Mouse (Mus musculus) liver, embryonic 15.5 days (tissue): ENCODE data around the gene Agpat1. TPM values are rescaled to one million over a fixed set of nuclear protein-coding genes. Genes with fewer than 3 reads are reported as not detected.

Source experiments
- ATAC-seq: fragments of 200-750 bp; cut with Nextera tagmentation; 2 replicates; pipeline ENCODE4 v1.8.0; 2017; ENCODE audit warnings: moderate number of reproducible peaks, mild to moderate bottlenecking, moderate library complexity; ENCODE audit not compliant: insufficient read depth
- H3K27ac ChIP-seq: fragments of 300-500 bp; sonication (generic); replicated peaks from 2 replicates; pipeline ENCODE4 v1.5.1; 2015; ENCODE audit warnings: mild to moderate bottlenecking, inconsistent platforms
- H3K27me3 ChIP-seq: fragments of 300-500 bp; sonication (generic); 2 replicates; pipeline ENCODE4 v1.6.1; 2015; ENCODE audit warnings: mild to moderate bottlenecking, inconsistent platforms
- H3K36me3 ChIP-seq: fragments of 300-500 bp; sonication (generic); replicated peaks from 2 replicates; pipeline ENCODE4 v1.6.1; 2015; ENCODE audit warnings: moderate library complexity, mild to moderate bottlenecking, inconsistent platforms
- H3K4me1 ChIP-seq: fragments of 300-500 bp; sonication (generic); replicated peaks from 2 replicates; pipeline ENCODE4 v1.6.1; 2015; ENCODE audit warnings: inconsistent platforms
- H3K4me2 ChIP-seq: fragments of 300-500 bp; sonication (generic); 2 replicates; pipeline ENCODE4 v1.6.1; 2015; ENCODE audit warnings: moderate library complexity, mild to moderate bottlenecking, inconsistent platforms
- H3K4me3 ChIP-seq: fragments of 300-500 bp; sonication (generic); replicated peaks from 2 replicates; pipeline ENCODE4 v1.5.1; 2015; ENCODE audit warnings: mild to moderate bottlenecking, inconsistent platforms
- H3K9ac ChIP-seq: fragments of 300-500 bp; sonication (generic); 2 replicates; pipeline ENCODE4 v1.6.1; 2015; ENCODE audit warnings: moderate library complexity, mild to moderate bottlenecking, inconsistent platforms
- H3K9me3 ChIP-seq: fragments of 300-500 bp; sonication (generic); replicated peaks from 2 replicates; pipeline ENCODE4 v1.6.1; 2016; ENCODE audit warnings: inconsistent platforms
- WGBS: fragments of 180-500 bp; shearing (Covaris S2); methylation state at CpG from one replicate; pipeline ENCODE4 v1.1.7; 2015; ENCODE audit warnings: mixed read lengths; ENCODE audit not compliant: insufficient replicate concordance; 5-methylcytosine and 5-hydroxymethylcytosine counted together
- polyA plus RNA-seq: library from polyadenylated mRNA; unstranded; fragments of >200 nt; fragmentation: Nextera tagmentation; extraction: Ambion mirVana; gene quantifications from 2 replicates; pipeline ENCODE4 v1.2.1, GENCODE M21; 2015

Gene Agpat1
- polyA plus RNA-seq, 1 experiment from 2014 or later: 21.1 TPM

DNA sequence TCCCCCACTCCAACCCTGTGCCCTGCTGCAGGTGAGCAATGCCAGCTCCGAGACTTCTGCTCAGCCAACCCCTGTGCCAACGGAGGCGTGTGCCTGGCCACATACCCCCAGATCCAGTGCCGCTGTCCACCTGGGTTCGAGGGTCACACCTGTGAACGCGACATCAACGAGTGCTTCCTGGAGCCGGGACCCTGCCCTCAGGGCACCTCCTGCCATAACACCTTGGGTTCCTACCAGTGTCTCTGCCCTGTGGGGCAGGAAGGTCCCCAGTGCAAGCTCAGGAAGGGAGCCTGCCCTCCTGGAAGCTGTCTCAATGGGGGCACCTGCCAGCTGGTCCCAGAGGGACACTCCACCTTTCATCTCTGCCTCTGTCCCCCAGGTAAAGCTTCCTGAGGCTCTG, 36.8 kb upstream of the Agpat1 start:
- Histone ChIP-seq H3K4me2 (no peak overlapping the region), H3K4me3 (no peak overlapping the region), H3K4me1 (no peaks in the 10 kb centered on the region; the same call in 1 of the 2 replicates), H3K27me3 (peaks cover 27% of the 10 kb centered on the region), H3K27ac (no peak overlapping the region), H3K36me3 (no peaks in the 10 kb centered on the region), H3K9ac (no peak overlapping the region), H3K9me3 (no peaks in the 10 kb centered on the region)
- 62% methylated on average over 9 of the region's 9 CpGs for WGBS
- no peak for ATAC-seq

- H3K36me3 ChIP-seq: no peaks in the 10 kb centered on the region
- WGBS: 64% methylated on average over 13 of the region's 13 CpGs
- H3K4me3 ChIP-seq: no peak overlapping the region
- H3K9me3 ChIP-seq: no peaks in the 10 kb centered on the region
- H3K27me3 ChIP-seq: peaks cover 27% of the 10 kb centered on the region
- no peak for ATAC-seq
- no peak overlapping the region for H3K4me2 ChIP-seq
- no peaks in the 10 kb centered on the region; the same call in 1 of the 2 replicates for H3K4me1 ChIP-seq
- H3K27ac ChIP-seq: no peak overlapping the region
- no peak overlapping the region for H3K9ac ChIP-seq
These were observed 35.6 kb upstream of the Agpat1 start for GRCm38 (mm10) chr17:34568421-34568820.

- H3K9me3 ChIP-seq: no peaks in the 10 kb centered on the region
- H3K4me1 ChIP-seq: no peaks in the 10 kb centered on the region
- no peak overlapping the region for H3K4me3 ChIP-seq
- ATAC-seq: no peak
- no peak overlapping the region for H3K27ac ChIP-seq
- H3K4me2 ChIP-seq: no peak overlapping the region
- H3K9ac ChIP-seq: no peak overlapping the region
- no peaks in the 10 kb centered on the region for H3K36me3 ChIP-seq
- peaks cover 24% of the 10 kb centered on the region for H3K27me3 ChIP-seq
- WGBS: 52% methylated on average over 4 of the region's 4 CpGs
These were observed 34.1 kb upstream of the Agpat1 start for GRCm38 (mm10) chr17:34569919-34570318.

GRCm38 (mm10) chr17:34571875-34572274, 32.2 kb upstream of the Agpat1 start:
- no peak for ATAC-seq
- Histone ChIP-seq H3K9ac (no peak overlapping the region), H3K27me3 (peaks cover 17% of the 10 kb centered on the region), H3K4me1 (no peaks in the 10 kb centered on the region), H3K36me3 (no peaks in the 10 kb centered on the region), H3K9me3 (no peaks in the 10 kb centered on the region), H3K4me2 (no peak overlapping the region), H3K27ac (no peak overlapping the region), H3K4me3 (no peak overlapping the region)
- 19% methylated on average over 5 of the region's 5 CpGs for WGBS

DNA sequence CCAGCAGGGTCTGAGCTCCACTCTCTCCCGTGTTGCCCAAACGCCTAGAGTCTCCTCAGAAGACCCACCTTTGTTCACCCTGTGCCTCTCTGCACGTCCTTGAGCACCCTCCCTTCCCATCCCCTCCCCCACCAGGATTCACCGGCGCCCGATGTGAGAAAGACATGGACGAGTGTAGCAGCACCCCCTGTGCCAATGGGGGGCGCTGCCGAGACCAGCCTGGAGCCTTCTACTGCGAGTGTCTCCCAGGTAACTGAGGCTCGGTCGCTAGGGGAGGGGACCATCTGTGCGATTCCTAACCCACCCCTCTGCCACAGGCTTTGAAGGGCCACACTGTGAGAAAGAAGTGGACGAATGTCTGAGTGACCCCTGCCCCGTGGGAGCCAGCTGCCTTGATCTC, 31.7 kb upstream of the Agpat1 start:
- H3K36me3 ChIP-seq: no peaks in the 10 kb centered on the region
- 38% methylated on average over 15 of the region's 15 CpGs for WGBS

GRCm38 (mm10) chr17:34576577-34576976, 27.5 kb upstream of the Agpat1 start:
- Histone ChIP-seq H3K9me3 (no peaks in the 10 kb centered on the region), H3K9ac (no peak overlapping the region), H3K36me3 (no peaks in the 10 kb centered on the region), H3K4me2 (no peak overlapping the region), H3K4me1 (no peaks in the 10 kb centered on the region), H3K4me3 (no peak overlapping the region), H3K27ac (no peak overlapping the region), H3K27me3 (no peaks in the 10 kb centered on the region)
- WGBS: 44% methylated on average over 5 of the region's 5 CpGs
- no peak for ATAC-seq

More for the DNA sequence above, 31.7 kb upstream of the Agpat1 start:
- H3K4me2 ChIP-seq: no peak overlapping the region
- ATAC-seq: no peak
- no peaks in the 10 kb centered on the region for H3K9me3 ChIP-seq
- H3K4me3 ChIP-seq: no peak overlapping the region
- H3K27ac ChIP-seq: no peak overlapping the region
- H3K4me1 ChIP-seq: no peaks in the 10 kb centered on the region
- peaks cover 12% of the 10 kb centered on the region for H3K27me3 ChIP-seq
- H3K9ac ChIP-seq: no peak overlapping the region

DNA sequence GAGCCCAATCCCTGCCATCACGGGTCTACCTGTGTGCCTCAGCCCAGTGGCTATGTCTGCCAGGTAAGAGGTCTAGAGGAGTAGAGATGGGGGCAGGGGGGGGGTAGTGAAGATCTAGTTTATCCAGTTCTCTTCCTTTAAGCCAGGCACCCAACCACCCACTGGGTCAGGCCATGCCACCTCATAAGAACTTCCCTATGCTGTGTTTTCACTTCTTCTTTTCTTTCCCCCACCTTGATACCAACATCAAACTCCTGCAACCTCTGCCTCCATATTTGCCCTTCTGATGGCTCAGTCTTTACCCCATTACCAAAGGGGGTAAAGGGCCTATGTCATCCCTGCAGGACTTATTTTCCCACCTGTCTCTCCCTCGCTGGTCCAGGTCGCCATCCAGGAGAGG, 26.0 kb upstream of the Agpat1 start:
- 69% methylated on average over 3 of the region's 3 CpGs for WGBS

DNA sequence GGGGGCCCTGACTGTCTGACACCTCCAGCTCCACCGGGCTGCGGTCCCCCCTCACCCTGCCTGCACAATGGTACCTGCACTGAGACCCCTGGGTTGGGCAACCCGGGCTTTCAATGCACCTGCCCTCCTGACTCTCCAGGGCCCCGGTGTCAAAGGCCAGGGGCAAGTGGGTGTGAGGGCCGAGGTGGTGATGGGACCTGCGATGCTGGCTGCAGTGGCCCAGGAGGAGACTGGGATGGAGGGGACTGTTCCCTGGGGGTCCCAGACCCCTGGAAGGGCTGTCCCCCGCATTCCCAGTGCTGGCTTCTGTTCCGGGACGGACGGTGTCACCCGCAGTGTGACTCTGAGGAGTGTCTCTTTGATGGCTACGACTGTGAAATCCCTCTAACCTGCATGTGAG, 21.5 kb upstream of the Agpat1 start:
- no peaks in the 10 kb centered on the region for H3K36me3 ChIP-seq
- no peak overlapping the region for H3K27ac ChIP-seq
- ATAC-seq: no peak
- 74% methylated on average over 12 of the region's 12 CpGs for WGBS
- H3K9me3 ChIP-seq: no peaks in the 10 kb centered on the region
- H3K4me2 ChIP-seq: no peak overlapping the region
- peaks cover 10% of the 10 kb centered on the region for H3K4me1 ChIP-seq
- no peak overlapping the region for H3K9ac ChIP-seq
- H3K27me3 ChIP-seq: peaks cover 12% of the 10 kb centered on the region; the same call in 1 of the 2 replicates
- H3K4me3 ChIP-seq: no peak overlapping the region

More for the DNA sequence above, 26.0 kb upstream of the Agpat1 start:
- Histone ChIP-seq H3K27me3 (no peaks in the 10 kb centered on the region), H3K9me3 (no peaks in the 10 kb centered on the region), H3K9ac (no peak overlapping the region), H3K4me3 (no peak overlapping the region), H3K27ac (no peak overlapping the region), H3K36me3 (no peaks in the 10 kb centered on the region), H3K4me1 (no peaks in the 10 kb centered on the region), H3K4me2 (no peak overlapping the region)
- no peak for ATAC-seq

GRCm38 (mm10) chr17:34583397-34583796, 20.7 kb upstream of the Agpat1 start:
- Histone ChIP-seq H3K4me1 (peaks cover 18% of the 10 kb centered on the region), H3K27me3 (peaks cover 12% of the 10 kb centered on the region; the same call in 1 of the 2 replicates), H3K4me3 (no peak overlapping the region), H3K9ac (no peak overlapping the region), H3K36me3 (no peaks in the 10 kb centered on the region), H3K4me2 (no peak overlapping the region), H3K9me3 (no peaks in the 10 kb centered on the region), H3K27ac (no peak overlapping the region)
- 52% methylated on average over 7 of the region's 7 CpGs for WGBS
- no peak for ATAC-seq

- Histone ChIP-seq H3K4me1 (peaks cover 22% of the 10 kb centered on the region), H3K27ac (no peak overlapping the region), H3K4me3 (no peak overlapping the region), H3K9ac (no peak overlapping the region), H3K27me3 (peaks cover 12% of the 10 kb centered on the region; the same call in 1 of the 2 replicates), H3K9me3 (no peaks in the 10 kb centered on the region), H3K4me2 (no peak overlapping the region), H3K36me3 (no peaks in the 10 kb centered on the region)
- WGBS: 83% methylated on average over 8 of the region's 8 CpGs
- no peak for ATAC-seq
These were observed 20.2 kb upstream of the Agpat1 start for GRCm38 (mm10) chr17:34583819-34584218.

DNA sequence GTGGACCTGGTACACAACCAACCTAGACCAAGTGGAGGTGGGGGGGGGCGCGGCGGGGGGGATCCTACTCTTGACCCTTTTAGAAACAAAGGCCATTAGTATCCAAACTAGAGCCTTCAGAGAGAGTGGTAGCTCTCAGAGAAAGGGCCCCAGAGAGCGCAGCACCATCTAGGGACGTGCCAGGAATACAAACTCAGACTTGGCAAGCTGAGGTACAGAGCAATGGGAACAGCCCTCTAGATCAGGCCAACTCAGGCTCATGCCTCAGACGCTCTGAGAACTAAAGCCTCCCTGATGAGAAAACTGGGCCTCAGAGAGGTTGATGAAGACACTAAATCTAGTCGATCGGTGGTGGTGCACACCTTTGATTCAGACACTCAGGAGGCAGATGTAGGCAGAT, 18.9 kb upstream of the Agpat1 start:
- Histone ChIP-seq H3K9ac (no peak overlapping the region), H3K36me3 (no peaks in the 10 kb centered on the region), H3K27me3 (peaks cover 12% of the 10 kb centered on the region; the same call in 1 of the 2 replicates), H3K4me1 (peaks cover 36% of the 10 kb centered on the region), H3K27ac (no peak overlapping the region), H3K9me3 (no peaks in the 10 kb centered on the region), H3K4me3 (no peak overlapping the region), H3K4me2 (no peak overlapping the region)
- no peak for ATAC-seq
- WGBS: 80% methylated on average over 8 of the region's 8 CpGs
